ENCODE assay signal across 10 mouse cellular contexts in genomic region chr7:144894191-144894590, GRCm38 (mm10). TPM values are rescaled to one million over a fixed set of nuclear protein-coding genes. Genes with fewer than 3 reads are reported as not detected.
A peak's percentile ranks its signal among the peaks of the same experiment; 100 is the strongest.
DNase-seq lines count a peak whose midpoint lies in the region; ATAC-seq and TF ChIP-seq lines count a peak whose summit lies in the region.
"Had no signal": no experiment of that assay in that cellular context is flagged by ENCODE, and none has a peak within 500 bp of the region (broad histone marks: within the 10 kb centered on the region; RNA-seq: fewer than 3 reads in every experiment).

No protein-coding gene starts in this region.

- DNase-seq in layer of hippocampus, adult 2 months (ENCODE audit: low spot score in 2 of 2): peak in 1 of 2 experiments; percentile 44
- no peak for DNase-seq in layer of hippocampus, postnatal 36 days
- peak; percentile 64 for DNase-seq in MEL (ENCODE audit: low read depth, low spot score)
- DNase-seq in c-Kit-negative CD71-positive TER-119-positive erythroid progenitor cells, embryonic 14.5 days (ENCODE audit: low read depth, low spot score): peak; percentile 26
- DNase-seq in hindbrain, postnatal 0 days (ENCODE audit: low spot score): peak; percentile 75
- peak; percentile 59 for DNase-seq in neural tube, embryonic 11.5 days (ENCODE audit: low spot score)
- DNase-seq in ovary, postnatal 14 days (ENCODE audit: low spot score): no peak

- H3K4me2 ChIP-seq in hindbrain, postnatal 0 days (ENCODE audit: low read depth, low read length): no peak overlapping the region
- H3K4me2 ChIP-seq in neural tube, embryonic 11.5 days (ENCODE audit: low read depth): no peak overlapping the region
- H3K4me2 ChIP-seq: embryonic facial prominence, embryonic 15.5 days had no signal

- H3K9me3 ChIP-seq in MEL (replicated peaks; ENCODE audit: insufficient read depth, low read length): no peaks in the 10 kb centered on the region
- H3K9me3 ChIP-seq in hindbrain, postnatal 0 days (ENCODE audit: low read length): no peaks in the 10 kb centered on the region
- no peaks in the 10 kb centered on the region for H3K9me3 ChIP-seq in neural tube, embryonic 11.5 days (ENCODE audit: control insufficient read depth, low read length)
- H3K9me3 ChIP-seq: embryonic facial prominence, embryonic 15.5 days; limb, embryonic 12.5 days had no signal

- TF ChIP-seq CTCF in layer of hippocampus, adult 2 months (conservative IDR thresholded peaks at IDR 0.05): peak; percentile 78
- TF ChIP-seq CTCF in MEL (IDR thresholded peaks at IDR 0.05 in 2 of 3, conservative IDR thresholded peaks at IDR 0.05 in 1 of 3; ENCODE audit: control insufficient read depth in 1 of 3, insufficient read depth in 1 of 3, low read depth in 2 of 3, low read length in 3 of 3, poor library complexity in 1 of 3, severe bottlenecking in 1 of 3): peak; percentile 29 to 51 (median 31); a peak in 5 of 6 replicates
- peak; percentile 58 for TF ChIP-seq CTCF in hindbrain, postnatal 0 days (IDR thresholded peaks at IDR 0.05; ENCODE audit: low read depth)

- TF ChIP-seq POLR2A in MEL (IDR thresholded peaks at IDR 0.05; ENCODE audit: control insufficient read depth in 1 of 2, insufficient read depth in 1 of 2, low read depth in 1 of 2, low read length in 2 of 2, poor library complexity in 1 of 2): no peak

- no peak overlapping the region for H3K4me3 ChIP-seq in layer of hippocampus, adult 2 months
- H3K4me3 ChIP-seq in MEL (ENCODE audit: control insufficient read depth in 1 of 2, insufficient read depth in 1 of 2, low read depth in 2 of 2, low read length in 2 of 2): peak overlapping the region; percentile 84 to 86
- no peak overlapping the region for H3K4me3 ChIP-seq in hindbrain, postnatal 0 days (ENCODE audit: low read length)
- H3K4me3 ChIP-seq in neural tube, embryonic 11.5 days (ENCODE audit: low read depth, low read length): no peak overlapping the region

- ATAC-seq in hindbrain, postnatal 0 days: no peak
- no peak for ATAC-seq in neural tube, embryonic 11.5 days (ENCODE audit: insufficient read depth, low FRiP score, low TSS enrichment)

- H3K27ac ChIP-seq in layer of hippocampus, adult 2 months: no peak overlapping the region
- no peak overlapping the region for H3K27ac ChIP-seq in MEL (ENCODE audit: control insufficient read depth, low read depth, low read length)
- no peak overlapping the region for H3K27ac ChIP-seq in hindbrain, postnatal 0 days
- H3K27ac ChIP-seq in neural tube, embryonic 11.5 days (ENCODE audit: low read depth, low read length): no peak overlapping the region
- H3K27ac ChIP-seq: embryonic facial prominence, embryonic 15.5 days; limb, embryonic 12.5 days had no signal

- TF ChIP-seq EP300 in MEL (IDR thresholded peaks at IDR 0.05; ENCODE audit: low read depth in 1 of 2, low read length in 2 of 2): no peak

- H3K36me3 ChIP-seq in MEL (ENCODE audit: control insufficient read depth in 1 of 2, insufficient read depth in 2 of 2, low read length in 2 of 2): peaks cover 0 to 9% of the 10 kb centered on the region in 2 experiments; a peak in 2 of 4 replicates
- no peaks in the 10 kb centered on the region for H3K36me3 ChIP-seq in hindbrain, postnatal 0 days (ENCODE audit: insufficient read depth, low read length)
- H3K36me3 ChIP-seq in neural tube, embryonic 11.5 days (ENCODE audit: control insufficient read depth, insufficient read depth, low read length): no peaks in the 10 kb centered on the region
- H3K36me3 ChIP-seq: embryonic facial prominence, embryonic 15.5 days; limb, embryonic 12.5 days had no signal

- peaks cover 15% of the 10 kb centered on the region for H3K79me2 ChIP-seq in MEL (ENCODE audit: control insufficient read depth, insufficient read depth, low read length, poor library complexity)

- H3K27me3 ChIP-seq in MEL (ENCODE audit: control insufficient read depth in 1 of 2, insufficient read depth in 2 of 2, low read length in 2 of 2): no peaks in the 10 kb centered on the region
- peaks cover 23% of the 10 kb centered on the region for H3K27me3 ChIP-seq in hindbrain, postnatal 0 days (ENCODE audit: insufficient read depth, low read length)
- H3K27me3 ChIP-seq in neural tube, embryonic 11.5 days (ENCODE audit: control insufficient read depth, insufficient read depth, low read length): peaks cover 40% of the 10 kb centered on the region

- TF ChIP-seq RAD21 in MEL (IDR thresholded peaks at IDR 0.05; ENCODE audit: low read depth, low read length): 0 out of 2 replicates have a peak, but pooled peaks have one; percentile 18

- 3% methylated on average over 5 of the region's 5 CpGs for WGBS in hindbrain, postnatal 0 days
- 2% methylated on average over 5 of the region's 5 CpGs for WGBS in neural tube, embryonic 11.5 days

- H3K4me1 ChIP-seq in MEL (ENCODE audit: control insufficient read depth in 1 of 2, insufficient read depth in 2 of 2, low read length in 2 of 2): peaks cover 5 to 13% of the 10 kb centered on the region in 2 experiments; a peak in 2 of 4 replicates
- peaks cover 9% of the 10 kb centered on the region for H3K4me1 ChIP-seq in hindbrain, postnatal 0 days (ENCODE audit: insufficient read depth, low read length)
- H3K4me1 ChIP-seq in neural tube, embryonic 11.5 days (ENCODE audit: control insufficient read depth, insufficient read depth, low read length): peaks cover 8% of the 10 kb centered on the region

- H3K9ac ChIP-seq in MEL (ENCODE audit: control insufficient read depth, low read depth, low read length, poor library complexity, severe bottlenecking): peak overlapping the region; percentile 79
- no peak overlapping the region for H3K9ac ChIP-seq in hindbrain, postnatal 0 days (replicated peaks; ENCODE audit: low read length)
- H3K9ac ChIP-seq in neural tube, embryonic 11.5 days (ENCODE audit: low read length): no peak overlapping the region
- H3K9ac ChIP-seq: embryonic facial prominence, embryonic 15.5 days; limb, embryonic 12.5 days had no signal

TF ChIP-seq in MEL, 35 proteins besides CTCF, POLR2A, EP300 and RAD21:
- TF ChIP-seq USF2 (IDR thresholded peaks at IDR 0.05; ENCODE audit: borderline replicate concordance in 1 of 2, insufficient read depth in 1 of 2, low read depth in 1 of 2, low read length in 2 of 2): no peak
- TF ChIP-seq ZNF384 (IDR thresholded peaks at IDR 0.05; ENCODE audit: low read depth, low read length): no peak
- no peak for TF ChIP-seq MAX (IDR thresholded peaks at IDR 0.05; ENCODE audit: low read length)
- TF ChIP-seq SMC3 (IDR thresholded peaks at IDR 0.05; ENCODE audit: low read depth, low read length): peak; percentile 14
- no peak for TF ChIP-seq USF1 (IDR thresholded peaks at IDR 0.05; ENCODE audit: low read depth, low read length)

RNA-seq across cellular contexts. Expression of gene Fgf15, which starts 2.1 kb away (rescaled TPM):
- total RNA-seq in layer of hippocampus, adult 2 months (2021): not detected
- total RNA-seq in layer of hippocampus, postnatal 36 days (2021): not detected
- 11.7 and 19.1 TPM in 2 replicates for total RNA-seq in MEL (2012; rRNA removed)
- 10 to 100 TPM in 1 of 2 experiments, not detected in 1; 16.6 TPM for polyA plus RNA-seq in MEL (2012; ENCODE audit: insufficient read depth in 1 of 2, insufficient read length in 2 of 2, low read depth in 1 of 2, low replicate concordance in 2 of 2, missing spikeins in 1 of 2)
- total RNA-seq in hindbrain, postnatal 0 days (2014; rRNA removed): 9.9 and 11.3 TPM in 2 replicates
- 9.1 and 9.4 TPM in 2 replicates for polyA plus RNA-seq in hindbrain, postnatal 0 days (2015; fragmentation: Nextera tagmentation; extraction: Ambion mirVana)
- polyA plus RNA-seq in neural tube, embryonic 11.5 days (2014; fragmentation: Nextera tagmentation; extraction: Ambion mirVana): 48.6 and 53.3 TPM in 2 replicates
- polyA plus RNA-seq: stomach, embryonic 14.5 days had no signal

RNA-seq across cellular contexts. Expression of gene LTO1, which starts 20.7 kb away (rescaled TPM):
- 10 to 100 TPM; 26.2 to 33.8 TPM for total RNA-seq in layer of hippocampus, adult 2 months (2021)
- total RNA-seq in layer of hippocampus, postnatal 36 days (2021): 10 to 100 TPM; 26.2 TPM
- total RNA-seq in MEL (2012; rRNA removed): 10.5 and 18.1 TPM in 2 replicates
- 10 to 100 TPM in 1 of 2 experiments, not detected in 1; 18.4 TPM for polyA plus RNA-seq in MEL (2012; ENCODE audit: insufficient read depth in 1 of 2, insufficient read length in 2 of 2, low read depth in 1 of 2, low replicate concordance in 2 of 2, missing spikeins in 1 of 2)
- total RNA-seq in hindbrain, postnatal 0 days (2014; rRNA removed): 22.6 and 25.9 TPM in 2 replicates
- polyA plus RNA-seq in hindbrain, postnatal 0 days (2015; fragmentation: Nextera tagmentation; extraction: Ambion mirVana): 19.3 and 22.4 TPM in 2 replicates
- 28.1 and 29.1 TPM in 2 replicates for polyA plus RNA-seq in neural tube, embryonic 11.5 days (2014; fragmentation: Nextera tagmentation; extraction: Ambion mirVana)

RNA-seq across cellular contexts. Expression of gene Ccnd1, which starts 45.5 kb away (rescaled TPM):
- 10 to 100 TPM; 43.7 to 48.3 TPM for total RNA-seq in layer of hippocampus, adult 2 months (2021)
- total RNA-seq in layer of hippocampus, postnatal 36 days (2021): 10 to 100 TPM; 50.8 to 53.9 TPM
- 0.08 and 0.13 TPM in 2 replicates for total RNA-seq in MEL (2012; rRNA removed)
- polyA plus RNA-seq in MEL (2012; ENCODE audit: insufficient read depth in 1 of 2, insufficient read length in 2 of 2, low read depth in 1 of 2, low replicate concordance in 2 of 2, missing spikeins in 1 of 2): under 1 TPM in 1 of 2 experiments, not detected in 1; 0.38 TPM
- total RNA-seq in hindbrain, postnatal 0 days (2014; rRNA removed): 49.7 and 67.8 TPM in 2 replicates
- polyA plus RNA-seq in hindbrain, postnatal 0 days (2015; fragmentation: Nextera tagmentation; extraction: Ambion mirVana): 37.6 and 42.8 TPM in 2 replicates
- 201 and 213 TPM in 2 replicates for polyA plus RNA-seq in neural tube, embryonic 11.5 days (2014; fragmentation: Nextera tagmentation; extraction: Ambion mirVana)

RNA-seq across cellular contexts. Expression of gene Fgf4, which starts 47.0 kb away (rescaled TPM):
- not detected for total RNA-seq in layer of hippocampus, adult 2 months (2021)
- not detected for total RNA-seq in layer of hippocampus, postnatal 36 days (2021)
- total RNA-seq in MEL (2012; rRNA removed): not detected in 2 replicates
- polyA plus RNA-seq in MEL (2012; ENCODE audit: insufficient read depth in 1 of 2, insufficient read length in 2 of 2, low read depth in 1 of 2, low replicate concordance in 2 of 2, missing spikeins in 1 of 2): not detected
- total RNA-seq in hindbrain, postnatal 0 days (2014; rRNA removed): not detected in 2 replicates
- polyA plus RNA-seq in hindbrain, postnatal 0 days (2015; fragmentation: Nextera tagmentation; extraction: Ambion mirVana): not detected in 2 replicates
- 0.74 and 1.3 TPM in 2 replicates for polyA plus RNA-seq in neural tube, embryonic 11.5 days (2014; fragmentation: Nextera tagmentation; extraction: Ambion mirVana)
- polyA plus RNA-seq: stomach, embryonic 14.5 days had no signal

RNA-seq across cellular contexts. Expression of gene Fgf3, which starts 56.3 kb away (rescaled TPM):
- under 1 TPM in 1 of 2 experiments, not detected in 1; 0.31 TPM for total RNA-seq in layer of hippocampus, adult 2 months (2021)
- not detected for total RNA-seq in layer of hippocampus, postnatal 36 days (2021)
- total RNA-seq in MEL (2012; rRNA removed): not detected in 2 replicates
- not detected for polyA plus RNA-seq in MEL (2012; ENCODE audit: insufficient read depth in 1 of 2, insufficient read length in 2 of 2, low read depth in 1 of 2, low replicate concordance in 2 of 2, missing spikeins in 1 of 2)
- 30.0 and 34.4 TPM in 2 replicates for total RNA-seq in hindbrain, postnatal 0 days (2014; rRNA removed)
- 9.9 and 11.5 TPM in 2 replicates for polyA plus RNA-seq in hindbrain, postnatal 0 days (2015; fragmentation: Nextera tagmentation; extraction: Ambion mirVana)
- polyA plus RNA-seq in neural tube, embryonic 11.5 days (2014; fragmentation: Nextera tagmentation; extraction: Ambion mirVana): 0.57 and 0.98 TPM in 2 replicates
- polyA plus RNA-seq: limb, embryonic 12.5 days; stomach, embryonic 14.5 days had no signal

Comparison
In these comparisons a context has a peak if more than half of its experiments do, and no peak if none do; other contexts are left out.
1. DNase-seq: peak in MEL (single experiment), c-Kit-negative CD71-positive TER-119-positive erythroid progenitor cells, embryonic 14.5 days (single experiment), hindbrain, postnatal 0 days (single experiment) and neural tube, embryonic 11.5 days (single experiment); none in layer of hippocampus, postnatal 36 days (0 of 2) and ovary, postnatal 14 days (single experiment).
2. H3K4me3 ChIP-seq: peak in MEL (2 of 2); none in layer of hippocampus, adult 2 months (single experiment), hindbrain, postnatal 0 days (single experiment) and neural tube, embryonic 11.5 days (single experiment).
3. RNA of gene Fgf15, which starts 2.1 kb away (total RNA-seq): 11.7 to 19.1 TPM in MEL and 9.9 to 11.3 TPM in hindbrain, postnatal 0 days; not detected in layer of hippocampus, adult 2 months and not detected in layer of hippocampus, postnatal 36 days; every median in the first group is over 10 times any median in the second.
4. RNA of gene Ccnd1, which starts 45.5 kb away (total RNA-seq): 49.7 to 67.8 TPM in hindbrain, postnatal 0 days, 50.8 to 53.9 TPM in layer of hippocampus, postnatal 36 days and 43.7 to 48.3 TPM in layer of hippocampus, adult 2 months; 0.08 to 0.13 TPM in MEL; every median in the first group is over 10 times any median in the second.
5. Peak in every context shown above with its lines, with median percentiles within 50 percentile points of each other: CTCF ChIP-seq.